Mouse (Mus musculus): ENCODE measurements at regions not wholly inside any gene's neighbourhood (a gene's known extent, or its start where the extent isn't known, plus 50 kb on each side); places are given as distances from the start of the nearest gene placed in this dataset.
A peak's percentile ranks its signal among the peaks of the same experiment; 100 is the strongest.

DNA sequence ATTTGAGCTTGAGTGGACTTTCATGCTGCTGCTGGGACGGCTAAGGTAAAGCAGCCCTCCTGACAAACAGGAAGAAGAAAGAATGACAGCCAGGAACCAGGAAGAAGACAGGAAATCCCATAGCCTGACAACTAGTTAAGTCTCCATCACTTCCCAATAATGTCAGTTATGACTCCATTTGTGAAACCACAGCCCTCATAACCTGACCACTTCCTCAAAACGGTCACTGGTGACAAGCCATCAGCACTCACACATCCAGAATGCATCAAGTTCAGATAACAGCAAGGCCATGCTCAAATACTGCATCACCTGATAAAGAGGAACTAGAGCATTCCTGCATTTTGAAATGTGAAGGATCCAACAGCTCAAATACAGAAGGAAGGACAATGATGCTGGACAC is 288.3 kb downstream of the Zfp706 start:
- no peak for DNase-seq (ENCODE audit: low read depth)
- TF ChIP-seq POLR2A (IDR thresholded peaks at IDR 0.05; ENCODE audit: borderline replicate concordance, extremely low read depth, insufficient read depth, insufficient read length, poor library complexity, severe bottlenecking) (no peak), CTCF (IDR thresholded peaks at IDR 0.05; ENCODE audit: borderline replicate concordance, extremely low read depth, insufficient read depth, insufficient read length) (no peak)

DNA sequence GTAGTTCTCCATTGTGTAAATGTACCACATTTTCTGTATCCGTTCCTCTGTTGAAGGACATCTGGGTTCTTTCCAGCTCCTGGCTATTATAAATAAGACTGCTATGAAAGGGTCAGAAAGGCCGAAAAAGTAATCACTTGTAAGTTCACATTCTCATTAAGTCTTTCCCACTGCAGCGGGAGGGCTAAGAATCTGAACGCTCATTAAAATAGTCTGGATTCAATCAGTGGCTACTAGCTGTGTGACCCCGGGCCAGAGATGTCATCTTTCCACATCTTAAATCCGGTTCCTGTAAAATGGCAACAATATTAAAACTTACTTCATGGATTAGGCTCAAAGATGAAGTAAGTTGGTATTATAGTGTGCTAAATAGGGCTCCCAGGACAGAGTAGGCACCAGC is 289.7 kb downstream of the Zfp706 start:
- no peak for DNase-seq (ENCODE audit: low read depth)
- no peak for TF ChIP-seq CTCF (IDR thresholded peaks at IDR 0.05; ENCODE audit: borderline replicate concordance, extremely low read depth, insufficient read depth, insufficient read length)
- no peak for TF ChIP-seq POLR2A (IDR thresholded peaks at IDR 0.05; ENCODE audit: borderline replicate concordance, extremely low read depth, insufficient read depth, insufficient read length, poor library complexity, severe bottlenecking)

DNA sequence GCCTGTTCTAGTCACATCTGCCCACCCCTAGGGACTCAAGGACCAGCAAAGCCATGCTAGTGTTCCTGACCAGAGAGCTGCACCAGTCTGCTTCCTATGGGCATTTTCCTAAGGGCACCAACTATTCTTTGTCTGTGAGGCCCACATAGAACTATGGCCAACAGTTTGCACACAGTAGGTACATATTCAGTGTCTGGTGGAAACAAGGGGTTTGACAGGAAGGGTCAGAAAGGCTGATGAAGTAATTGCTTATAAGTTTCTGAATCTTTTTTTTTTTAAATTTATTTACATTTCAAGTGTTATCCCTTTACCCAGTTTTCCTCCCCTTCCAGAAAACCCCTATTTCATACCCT is 290.9 kb downstream of the Zfp706 start:
- DNase-seq (ENCODE audit: low read depth): no peak
- no peak for TF ChIP-seq POLR2A (IDR thresholded peaks at IDR 0.05; ENCODE audit: borderline replicate concordance, extremely low read depth, insufficient read depth, insufficient read length, poor library complexity, severe bottlenecking)
- no peak for TF ChIP-seq CTCF (IDR thresholded peaks at IDR 0.05; ENCODE audit: borderline replicate concordance, extremely low read depth, insufficient read depth, insufficient read length)

GRCm38 (mm10) chr15:36715745-36716685 is 291.6 kb downstream of the Zfp706 start:
- no peak for TF ChIP-seq POLR2A (IDR thresholded peaks at IDR 0.05; ENCODE audit: borderline replicate concordance, extremely low read depth, insufficient read depth, insufficient read length, poor library complexity, severe bottlenecking)
- peak; percentile 68 for TF ChIP-seq CTCF (IDR thresholded peaks at IDR 0.05; ENCODE audit: borderline replicate concordance, extremely low read depth, insufficient read depth, insufficient read length)
- peak; percentile 89 for DNase-seq (ENCODE audit: low read depth)

GRCm38 (mm10) chr15:36715159-36715558 is 292.4 kb downstream of the Zfp706 start:
- DNase-seq (ENCODE audit: low read depth): no peak
- TF ChIP-seq POLR2A (IDR thresholded peaks at IDR 0.05; ENCODE audit: borderline replicate concordance, extremely low read depth, insufficient read depth, insufficient read length, poor library complexity, severe bottlenecking) (no peak), CTCF (IDR thresholded peaks at IDR 0.05; ENCODE audit: borderline replicate concordance, extremely low read depth, insufficient read depth, insufficient read length) (no peak)

GRCm38 (mm10) chr15:36709788-36710187 is 297.8 kb downstream of the Zfp706 start:
- DNase-seq (ENCODE audit: low read depth): no peak
- TF ChIP-seq POLR2A (IDR thresholded peaks at IDR 0.05; ENCODE audit: borderline replicate concordance, extremely low read depth, insufficient read depth, insufficient read length, poor library complexity, severe bottlenecking): no peak
- TF ChIP-seq CTCF (IDR thresholded peaks at IDR 0.05; ENCODE audit: borderline replicate concordance, extremely low read depth, insufficient read depth, insufficient read length): no peak

DNA sequence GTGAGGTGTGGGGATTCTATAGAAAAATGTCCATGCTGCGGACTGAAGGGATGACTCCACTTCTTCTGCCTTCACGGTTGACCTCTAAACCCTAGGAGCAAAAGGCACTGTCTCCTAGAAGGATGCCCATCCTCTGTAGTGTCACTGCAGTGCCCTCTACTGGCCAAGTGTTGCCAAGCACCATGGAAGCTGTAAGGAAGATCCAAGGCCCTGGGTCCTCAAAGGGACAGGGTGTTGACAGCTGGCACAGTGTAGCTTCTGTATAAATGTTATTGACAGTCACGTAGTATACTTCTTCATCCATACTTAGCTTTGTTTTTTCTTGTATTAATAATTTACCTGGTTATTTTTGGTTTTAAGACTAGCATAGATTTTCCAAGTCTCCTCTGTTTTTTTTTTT is 299.1 kb downstream of the Zfp706 start:
- DNase-seq (ENCODE audit: low read depth): peak; percentile 70
- TF ChIP-seq CTCF (IDR thresholded peaks at IDR 0.05; ENCODE audit: borderline replicate concordance, extremely low read depth, insufficient read depth, insufficient read length) (peak; percentile 87), POLR2A (IDR thresholded peaks at IDR 0.05; ENCODE audit: borderline replicate concordance, extremely low read depth, insufficient read depth, insufficient read length, poor library complexity, severe bottlenecking) (no peak)

DNA sequence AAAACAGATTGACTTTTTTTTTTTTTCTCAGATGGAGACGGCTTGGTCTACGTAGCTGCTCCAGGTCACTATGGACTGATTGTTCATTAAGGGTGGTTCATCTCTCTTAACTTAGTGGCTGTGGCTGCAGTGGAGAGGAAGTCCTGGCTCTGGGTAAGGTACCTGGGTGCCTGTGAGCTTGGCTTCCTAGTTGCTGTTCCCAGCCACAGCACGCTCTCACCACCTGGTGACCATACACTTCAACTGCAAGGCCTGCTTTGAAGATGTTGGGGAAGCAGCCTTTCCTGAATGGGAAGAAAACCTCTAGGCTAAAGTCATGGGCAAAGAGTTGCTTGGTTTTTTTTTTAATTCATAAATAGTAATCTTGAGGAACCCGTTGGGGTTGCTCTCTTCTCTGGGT is 301.6 kb downstream of the Zfp706 start:
- TF ChIP-seq CTCF (IDR thresholded peaks at IDR 0.05; ENCODE audit: borderline replicate concordance, extremely low read depth, insufficient read depth, insufficient read length) (peak; percentile 79), POLR2A (IDR thresholded peaks at IDR 0.05; ENCODE audit: borderline replicate concordance, extremely low read depth, insufficient read depth, insufficient read length, poor library complexity, severe bottlenecking) (no peak)

DNA sequence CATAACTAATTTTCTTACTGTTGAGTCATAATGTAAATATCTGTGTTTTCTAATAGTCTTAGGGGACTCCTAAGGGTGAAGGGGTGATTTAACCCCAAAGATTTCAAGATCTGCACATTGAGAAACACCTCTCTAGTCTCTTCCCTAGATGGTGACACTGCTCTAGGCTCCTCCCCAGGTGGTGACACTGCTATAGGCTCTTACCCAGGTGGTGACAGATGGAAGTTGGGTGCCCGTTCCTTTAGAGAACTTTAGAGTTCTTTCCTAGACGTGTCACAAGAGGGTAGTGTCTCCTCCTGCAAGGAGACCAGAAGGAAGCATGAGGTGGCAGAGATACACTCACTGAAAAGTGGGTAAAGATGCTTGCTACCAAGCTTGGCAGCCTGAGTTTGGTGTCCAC is 302.2 kb downstream of the Zfp706 start:
- TF ChIP-seq POLR2A (IDR thresholded peaks at IDR 0.05; ENCODE audit: borderline replicate concordance, extremely low read depth, insufficient read depth, insufficient read length, poor library complexity, severe bottlenecking) (no peak), CTCF (IDR thresholded peaks at IDR 0.05; ENCODE audit: borderline replicate concordance, extremely low read depth, insufficient read depth, insufficient read length) (no peak)
- DNase-seq (ENCODE audit: low read depth): no peak

More for the DNA sequence above, 301.6 kb downstream of the Zfp706 start:
- peak; percentile 69 for DNase-seq (ENCODE audit: low read depth)

- DNase-seq (ENCODE audit: low read depth): no peak
- TF ChIP-seq POLR2A (IDR thresholded peaks at IDR 0.05; ENCODE audit: borderline replicate concordance, extremely low read depth, insufficient read depth, insufficient read length, poor library complexity, severe bottlenecking): no peak
- TF ChIP-seq CTCF (IDR thresholded peaks at IDR 0.05; ENCODE audit: borderline replicate concordance, extremely low read depth, insufficient read depth, insufficient read length): no peak
Observed at GRCm38 (mm10) chr15:36701846-36702245, 305.7 kb downstream of the Zfp706 start.

- DNase-seq (ENCODE audit: low read depth): no peak
- TF ChIP-seq CTCF (IDR thresholded peaks at IDR 0.05; ENCODE audit: borderline replicate concordance, extremely low read depth, insufficient read depth, insufficient read length): no peak
- TF ChIP-seq POLR2A (IDR thresholded peaks at IDR 0.05; ENCODE audit: borderline replicate concordance, extremely low read depth, insufficient read depth, insufficient read length, poor library complexity, severe bottlenecking): no peak
Observed at GRCm38 (mm10) chr15:36700196-36700595, 307.4 kb downstream of the Zfp706 start.

Measured in brain, embryonic 14.5 days (tissue).